In genomic region chr3:69316391-69317195, GRCm38 (mm10) we compare ENCODE assay signal across 8 mouse cellular contexts. TPM values are rescaled to one million over a fixed set of nuclear protein-coding genes. Genes with fewer than 3 reads are reported as not detected.
DNase-seq lines count a peak whose midpoint lies in the region; ATAC-seq and TF ChIP-seq lines count a peak whose summit lies in the region.

TSS of gene Ppm1l (plus strand) at chr3:69316861.

- H3K9me3 ChIP-seq in lung, embryonic 14.5 days (ENCODE audit: low read depth, low read length), result no peaks in the 10 kb centered on the region

- peak within 1 kb of the TSS; percentile 79 for H3K9ac ChIP-seq in lung, embryonic 14.5 days

- ATAC-seq in hematopoietic stem cell, adult 5-6 weeks (replicated peaks in 1 of 2; ENCODE audit: insufficient read depth in 1 of 2, low FRiP score in 2 of 2, low TSS enrichment in 1 of 2, low read depth in 1 of 2, poor library complexity in 2 of 2, severe bottlenecking in 2 of 2), result peak; percentile 82 to 84
- ATAC-seq in lung, embryonic 14.5 days (ENCODE audit: insufficient read depth), result peak; percentile 97
- peak; percentile 81 for ATAC-seq in neutrophil, adult 5-6 weeks (ENCODE audit: extremely low read depth, insufficient number of reproducible peaks, low FRiP score, poor library complexity, severe bottlenecking)

- peak within 1 kb of the TSS; percentile 81 for H3K27ac ChIP-seq in lung, embryonic 14.5 days (ENCODE audit: low read depth)

- H3K4me1 ChIP-seq in lung, embryonic 14.5 days (ENCODE audit: insufficient read depth), result peaks cover 10% of the 10 kb centered on the region; the same call in 1 of the 2 replicates

- H3K27me3 ChIP-seq in lung, embryonic 14.5 days (ENCODE audit: insufficient read depth, low read length), result peaks cover 16% of the 10 kb centered on the region; the same call in 1 of the 2 replicates

- peak; percentile 98 for DNase-seq in MN1 (ENCODE audit: low spot score)
- peak; percentile 95 for DNase-seq in cerebellum, adult 8-10 months
- DNase-seq in forelimb bud, embryonic 11.5 days (ENCODE audit: low read depth, low spot score), result peak; percentile 89
- DNase-seq in layer of hippocampus, adult 8-10 months (ENCODE audit: low spot score in 2 of 2), result peak; percentile 87 to 90
- peak; percentile 94 for DNase-seq in lung, embryonic 14.5 days
- peak; percentile 92 for DNase-seq in testis, postnatal 14 days (ENCODE audit: low spot score)

- under 1% methylated on average over 78 of the region's 80 CpGs for WGBS in lung, embryonic 14.5 days

- peak within 1 kb of the TSS; percentile 94 for H3K4me2 ChIP-seq in lung, embryonic 14.5 days

- TF ChIP-seq CTCF in lung, embryonic 14.5 days (IDR thresholded peaks at IDR 0.05; ENCODE audit: low read depth), result 0 out of 2 replicates have a peak, but pooled peaks have one; percentile 7

- no peaks in the 10 kb centered on the region for H3K36me3 ChIP-seq in lung, embryonic 14.5 days (ENCODE audit: insufficient read depth)

- peak within 1 kb of the TSS; percentile 65 for H3K4me3 ChIP-seq in lung, embryonic 14.5 days (ENCODE audit: low read depth, low read length)

RNA-seq across cellular contexts. Expression of gene Ppm1l, which starts in this region (rescaled TPM):
- total RNA-seq in hematopoietic stem cell, adult 5-6 weeks (2017), result 3.9 and 5.0 TPM in 2 replicates
- total RNA-seq in layer of hippocampus, adult 8-10 months (2022), result 10 to 100 TPM; 49.6 to 54.8 (median 52.7) TPM
- polyA plus RNA-seq in lung, embryonic 14.5 days (2014; fragmentation: Nextera tagmentation; extraction: Ambion mirVana), result 6.3 and 7.6 TPM in 2 replicates
- 4.9 and 6.1 TPM in 2 replicates for total RNA-seq in neutrophil, adult 5-6 weeks (2017)

Comparison
In these comparisons a context has a peak if more than half of its experiments do, and no peak if none do; other contexts are left out.
1. Peak in every context shown above with its lines: DNase-seq, ATAC-seq, H3K4me3 ChIP-seq and H3K27ac ChIP-seq.